Mouse (Mus musculus) C2C12 (cell line): Measurements from ENCODE around the gene Mlx.

ENCODE experiments used
- CTCF ChIP-seq: IDR thresholded peaks from one replicate; pipeline ENCODE4 v1.5.1; 2011; ENCODE audit not compliant: control insufficient read depth, insufficient read depth, insufficient read length
- FOSL1 ChIP-seq: IDR thresholded peaks from one replicate; pipeline ENCODE4 v1.8.0; 2011; ENCODE audit warnings: mild to moderate bottlenecking, low read length; ENCODE audit not compliant: poor library complexity, insufficient read depth, severe bottlenecking
- MAX ChIP-seq: IDR thresholded peaks from one replicate; pipeline ENCODE4 v1.6.1; 2011; ENCODE audit warnings: mild to moderate bottlenecking, control low read depth
- MYOD1 ChIP-seq: IDR thresholded peaks from one replicate; pipeline ENCODE4 v1.6.1; 2011; ENCODE audit warnings: low read depth; ENCODE audit not compliant: control insufficient read depth, insufficient read length
- MYOG ChIP-seq: IDR thresholded peaks from one replicate; pipeline ENCODE4 v1.6.1; 2011; ENCODE audit not compliant: control insufficient read depth, insufficient read length; ENCODE audit errors: extremely low read depth

DNA sequence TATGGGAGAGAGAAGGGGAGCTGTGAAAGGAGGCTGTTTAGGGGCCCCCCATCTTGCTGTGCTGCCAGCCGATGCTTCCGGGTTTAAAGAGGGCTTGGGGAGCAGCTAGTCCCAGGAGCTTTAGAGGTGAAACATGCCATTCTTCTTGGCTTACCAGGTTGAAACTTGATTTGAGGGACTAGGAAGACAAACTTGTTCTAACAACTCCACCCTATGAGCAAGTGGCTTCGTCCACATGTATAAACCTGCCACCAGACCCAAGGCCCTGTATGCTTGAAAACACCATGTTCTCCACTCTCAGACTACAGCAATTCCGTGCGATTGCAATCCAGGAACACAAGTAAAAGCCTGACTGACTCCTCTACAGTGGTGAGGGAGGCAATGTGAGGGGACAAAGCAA, 15.9 kb downstream of the Mlx start:
- TF ChIP-seq MYOD1 (no peak), CTCF (no peak), MAX (no peak), FOSL1 (no peak), MYOG (no peak)
